Mouse (Mus musculus) midbrain, embryonic 14.5 days (tissue): ENCODE results near the gene Sergef. TPM values are rescaled to one million over a fixed set of nuclear protein-coding genes. Genes with fewer than 3 reads are reported as not detected.

ENCODE experiments used
- ATAC-seq: fragments of 200-750 bp; cut with Nextera tagmentation; 2 replicates; pipeline ENCODE4 v1.8.0; 2017; ENCODE audit warnings: moderate number of reproducible peaks, moderate library complexity; ENCODE audit not compliant: low FRiP score, low TSS enrichment
- DNase-seq: peaks from one replicate; pipeline ENCODE4 v3.0.0-alpha.2; 2015
- H3K27ac ChIP-seq: fragments of 300-500 bp; sonication (generic); replicated peaks from 2 replicates; pipeline ENCODE4 v1.5.1; 2014; ENCODE audit warnings: mild to moderate bottlenecking, low read depth, low read length, moderate library complexity
- H3K27me3 ChIP-seq: fragments of 300-500 bp; sonication (generic); 2 replicates; pipeline ENCODE4 v1.6.1; 2014; ENCODE audit warnings: low read length, control low read depth, mixed read lengths; ENCODE audit not compliant: control insufficient read depth, insufficient read depth
- H3K36me3 ChIP-seq: fragments of 300-500 bp; sonication (generic); 2 replicates; pipeline ENCODE4 v1.6.1; 2014; ENCODE audit warnings: low read length, control low read depth; ENCODE audit not compliant: control insufficient read depth, insufficient read depth
- H3K4me1 ChIP-seq: fragments of 300-500 bp; sonication (generic); 2 replicates; pipeline ENCODE4 v1.6.1; 2014; ENCODE audit warnings: mild to moderate bottlenecking, antibody characterized with exemption, low read length, control low read depth; ENCODE audit not compliant: control insufficient read depth, insufficient read depth
- H3K4me2 ChIP-seq: fragments of 300-500 bp; sonication (generic); 2 replicates; pipeline ENCODE4 v1.6.1; 2014; ENCODE audit warnings: mild to moderate bottlenecking, low read length, moderate library complexity
- H3K4me3 ChIP-seq: fragments of 300-500 bp; sonication (generic); replicated peaks from 2 replicates; pipeline ENCODE4 v1.5.1; 2014; ENCODE audit warnings: low read depth, low read length
- H3K9ac ChIP-seq: fragments of 300-500 bp; sonication (generic); replicated peaks from 2 replicates; pipeline ENCODE4 v1.6.1; 2014; ENCODE audit warnings: mild to moderate bottlenecking, low read length, moderate library complexity
- H3K9me3 ChIP-seq: fragments of 300-500 bp; sonication (generic); 2 replicates; pipeline ENCODE4 v1.6.1; 2016; ENCODE audit warnings: low read length, control low read depth, mixed read lengths; ENCODE audit not compliant: control insufficient read depth
- WGBS: fragments of 180-500 bp; shearing (Covaris S2); extraction: QIAGEN DNeasy Blood & Tissue Kit; methylation state at CpG from one replicate; pipeline ENCODE4 v1.1.7; 2014; 5-methylcytosine and 5-hydroxymethylcytosine counted together
- polyA plus RNA-seq: library from polyadenylated mRNA; unstranded; fragments of >200 nt; fragmentation: Nextera tagmentation; extraction: Ambion mirVana; gene quantifications from 2 replicates; pipeline ENCODE4 v1.2.1, GENCODE M21; 2014

Gene Sergef
- polyA plus RNA-seq, 1 experiment from 2014 or later: 31.1 TPM

DNA sequence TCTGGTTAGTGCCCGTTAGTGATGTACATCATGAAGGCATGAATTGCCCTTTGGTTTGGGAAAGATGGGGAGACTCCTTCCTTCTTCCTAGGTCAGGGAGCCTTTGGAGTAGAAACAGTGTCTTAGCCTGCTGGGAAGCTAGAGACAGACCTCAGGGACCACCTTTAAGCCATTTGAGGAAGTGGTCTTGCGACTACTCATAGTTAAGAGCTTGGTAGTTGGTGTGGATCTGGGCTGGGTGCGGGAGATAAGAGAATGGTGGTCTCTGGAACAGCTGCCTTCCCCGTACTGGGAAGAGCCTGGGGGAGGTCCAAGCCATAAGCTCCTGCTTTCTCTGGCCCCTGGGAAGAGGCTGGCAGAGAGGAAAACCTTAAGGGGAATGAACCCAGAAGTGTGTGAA is 241.0 kb downstream of the Sergef start:
- Histone ChIP-seq H3K4me2 (peak overlapping the region; percentile 75), H3K4me3 (peak overlapping the region; percentile 91), H3K27ac (no peak overlapping the region), H3K4me1 (peaks cover 43% of the 10 kb centered on the region), H3K27me3 (peaks cover 36% of the 10 kb centered on the region), H3K9ac (peak overlapping the region; percentile 34; the same call in 1 of the 2 replicates), H3K9me3 (no peaks in the 10 kb centered on the region), H3K36me3 (no peaks in the 10 kb centered on the region)
- DNase-seq (no peak), ATAC-seq (no peak)
- WGBS: 59% methylated on average over 4 of the region's 4 CpGs

DNA sequence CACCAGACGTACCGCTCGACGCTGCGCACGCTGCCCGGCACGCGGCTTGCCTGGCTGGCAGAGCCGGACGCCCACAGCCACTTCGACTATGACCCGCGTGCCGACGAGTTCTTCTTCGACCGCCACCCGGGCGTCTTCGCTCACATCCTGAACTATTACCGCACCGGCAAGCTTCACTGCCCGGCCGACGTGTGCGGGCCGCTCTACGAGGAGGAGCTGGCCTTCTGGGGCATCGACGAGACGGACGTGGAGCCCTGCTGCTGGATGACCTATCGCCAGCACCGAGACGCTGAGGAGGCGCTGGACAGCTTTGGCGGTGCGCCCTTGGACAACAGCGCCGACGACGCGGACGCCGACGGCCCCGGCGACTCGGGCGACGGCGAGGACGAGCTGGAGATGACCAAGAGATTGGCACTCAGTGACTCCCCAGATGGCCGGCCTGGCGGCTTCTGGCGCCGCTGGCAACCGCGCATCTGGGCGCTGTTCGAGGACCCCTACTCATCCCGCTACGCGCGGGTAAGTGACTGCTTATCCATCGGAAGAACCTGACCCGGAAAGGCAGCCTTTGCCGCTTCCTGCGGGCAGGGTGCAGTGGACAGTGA is 241.8 kb downstream of the Sergef start:
- Histone ChIP-seq H3K9me3 (no peaks in the 10 kb centered on the region), H3K9ac (peak overlapping the region; percentile 88), H3K4me3 (peak overlapping the region; percentile 91), H3K36me3 (no peaks in the 10 kb centered on the region), H3K4me1 (peaks cover 42% of the 10 kb centered on the region), H3K27me3 (peaks cover 36% of the 10 kb centered on the region), H3K4me2 (peak overlapping the region; percentile 75), H3K27ac (no peak overlapping the region; the same call in 1 of the 2 replicates)
- WGBS: 7% methylated on average over 70 of the region's 70 CpGs
- DNase-seq: no peak
- no peak for ATAC-seq

DNA sequence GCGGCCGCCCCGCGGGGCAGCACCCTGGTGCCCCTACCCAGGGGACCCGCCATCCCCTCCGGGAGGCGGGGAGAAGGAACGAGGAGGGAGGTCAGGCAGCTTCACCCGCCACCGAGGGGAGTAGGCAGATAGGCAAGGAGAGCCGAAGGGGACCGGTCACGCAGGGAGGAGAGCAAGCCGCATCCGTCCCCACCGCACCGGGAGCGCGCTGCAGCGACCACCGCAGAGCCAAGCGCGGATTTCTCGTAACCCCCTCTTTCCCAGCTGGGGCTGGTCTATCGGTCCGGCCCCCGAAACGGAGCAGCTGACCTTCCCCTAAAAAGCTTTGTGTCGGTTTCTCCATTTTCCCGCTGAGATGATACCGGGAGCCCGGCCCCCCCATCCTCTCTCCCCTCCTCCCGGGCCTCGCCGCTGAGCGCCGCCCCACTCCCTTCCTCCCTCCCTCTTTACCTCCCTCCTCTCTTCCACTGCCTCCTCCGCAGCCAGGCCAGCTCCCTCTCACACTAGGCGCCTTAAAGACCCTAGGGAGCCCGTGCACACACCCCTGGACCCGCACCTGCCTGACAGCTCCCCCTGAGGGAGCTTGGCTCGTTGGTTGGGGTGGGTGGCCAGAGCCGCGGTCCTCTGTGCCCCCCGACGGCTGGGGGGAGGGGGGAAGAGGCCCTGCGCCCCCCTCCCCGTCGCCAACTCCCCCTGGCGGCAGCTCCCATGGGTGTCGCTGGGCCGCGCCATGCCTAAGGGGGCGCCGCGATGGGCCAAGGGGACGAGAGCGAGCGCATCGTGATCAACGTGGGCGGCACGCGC is 242.5 kb downstream of the Sergef start:
- peak; percentile 35 for ATAC-seq
- H3K4me1 ChIP-seq: peaks cover 39% of the 10 kb centered on the region
- H3K27me3 ChIP-seq: peaks cover 36% of the 10 kb centered on the region
- DNase-seq: peak; percentile 80
- no peaks in the 10 kb centered on the region for H3K36me3 ChIP-seq
- H3K4me2 ChIP-seq: peak overlapping the region; percentile 75
- H3K9ac ChIP-seq: peak overlapping the region; percentile 88
- under 1% methylated on average over 64 of the region's 64 CpGs for WGBS
- H3K4me3 ChIP-seq: peak overlapping the region; percentile 91
- no peaks in the 10 kb centered on the region for H3K9me3 ChIP-seq
- H3K27ac ChIP-seq: peak overlapping the region; percentile 88

DNA sequence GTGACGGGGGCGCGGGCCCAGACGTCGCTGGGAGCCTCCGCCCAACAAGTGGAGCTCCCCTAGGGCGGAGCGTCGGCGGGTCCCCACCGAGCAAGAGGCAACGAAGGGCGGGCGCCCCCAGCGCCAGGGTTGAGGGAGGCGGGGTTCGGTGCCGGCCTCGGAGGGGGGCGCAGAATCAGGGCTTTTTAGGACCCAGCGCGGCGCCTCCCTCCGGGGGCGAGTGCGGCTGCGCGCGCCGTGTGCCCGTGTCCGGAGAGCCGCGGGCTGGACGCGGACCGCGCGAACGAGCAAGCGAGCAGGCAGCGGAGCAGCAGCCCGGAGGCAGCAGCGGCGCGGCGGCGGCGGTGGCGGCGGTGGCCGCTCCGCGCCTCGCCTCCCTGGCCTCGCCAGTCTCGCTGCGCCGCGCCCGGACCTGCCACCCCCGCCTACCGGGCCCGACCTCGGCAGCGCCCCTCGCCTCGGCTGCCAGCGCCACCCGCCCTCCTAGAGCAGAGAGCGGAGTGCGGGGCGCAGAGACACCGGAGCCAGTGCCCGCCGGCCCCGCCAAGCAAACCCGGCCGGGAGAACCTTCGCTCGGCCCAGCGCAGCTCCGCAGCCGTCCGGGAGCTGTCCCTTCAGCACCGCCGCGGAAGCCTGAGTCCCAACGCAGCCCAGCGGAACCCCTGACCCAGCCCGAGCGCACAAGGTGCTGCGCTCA is 243.2 kb downstream of the Sergef start, which contains the start of gene Kcnc1:
Kcnc1 (plus strand) TSS at position 267 of the 697 bp plus-strand sequence.
- H3K27me3 ChIP-seq: peaks cover 36% of the 10 kb centered on the region
- H3K4me3 ChIP-seq: peak within 1 kb of the TSS; percentile 91

DNA sequence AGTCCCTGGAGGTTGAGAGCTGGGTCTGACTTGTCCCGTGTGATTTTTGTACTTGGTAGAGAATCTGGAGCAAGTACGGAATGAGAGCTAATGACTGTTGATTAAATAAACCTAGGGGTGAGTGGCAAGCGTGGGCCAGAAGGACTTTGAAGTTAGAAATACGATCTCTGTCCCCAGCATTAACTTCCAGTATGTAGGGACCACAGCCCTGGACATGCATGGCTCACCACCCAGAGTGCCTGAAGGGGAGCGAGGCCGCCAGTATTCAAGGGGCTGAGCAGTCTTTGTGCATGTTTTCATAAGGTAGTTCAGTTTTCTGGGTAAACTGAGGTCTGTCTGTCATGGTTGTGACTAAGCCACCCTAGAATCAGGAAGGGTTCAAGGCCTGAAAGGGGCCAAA is 244.0 kb downstream of the Sergef start:
- no peak overlapping the region for H3K4me3 ChIP-seq
- H3K9ac ChIP-seq: no peak overlapping the region
- H3K4me2 ChIP-seq: peak overlapping the region; percentile 75
- WGBS: 41% methylated on average over 6 of the region's 6 CpGs
- peaks cover 36% of the 10 kb centered on the region for H3K27me3 ChIP-seq
- H3K9me3 ChIP-seq: no peaks in the 10 kb centered on the region
- no peak for ATAC-seq
- H3K4me1 ChIP-seq: peaks cover 28% of the 10 kb centered on the region
- no peak for DNase-seq
- H3K36me3 ChIP-seq: no peaks in the 10 kb centered on the region
- H3K27ac ChIP-seq: peak overlapping the region; percentile 88; the same call in 1 of the 2 replicates

More for the DNA sequence above, 243.2 kb downstream of the Sergef start, which contains the start of gene Kcnc1:
- Histone ChIP-seq H3K4me2 (peak within 1 kb of the TSS; percentile 75), H3K27ac (peak within 1 kb of the TSS; percentile 88), H3K9ac (peak within 1 kb of the TSS; percentile 88), H3K9me3 (no peaks in the 10 kb centered on the region), H3K4me1 (peaks cover 34% of the 10 kb centered on the region), H3K36me3 (no peaks in the 10 kb centered on the region)
- DNase-seq: peak; percentile 94
- ATAC-seq: peak; percentile 74
- WGBS: under 1% methylated on average over 88 of the region's 93 CpGs

DNA sequence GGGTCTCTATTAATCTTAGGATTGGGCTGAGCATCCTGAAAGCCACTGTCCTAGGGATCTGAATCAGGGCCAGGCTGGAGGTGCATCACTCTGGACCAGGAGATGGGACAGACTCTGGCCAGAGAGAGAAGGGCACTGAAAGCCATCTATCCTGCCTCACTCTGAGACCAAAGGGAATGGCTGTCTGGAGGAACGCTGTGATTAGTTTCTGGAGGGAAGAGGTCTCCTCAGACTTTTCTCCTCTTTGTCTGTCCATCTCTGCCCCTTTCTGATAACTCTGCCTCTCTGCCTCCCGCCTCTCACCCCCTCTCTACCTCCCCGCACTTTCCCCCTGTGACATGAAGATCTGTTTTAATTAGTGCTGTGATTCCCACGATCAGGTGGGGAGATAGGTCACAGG is 244.7 kb downstream of the Sergef start:
- H3K9me3 ChIP-seq: no peaks in the 10 kb centered on the region
- no peak for DNase-seq
- peaks cover 36% of the 10 kb centered on the region for H3K27me3 ChIP-seq

DNA sequence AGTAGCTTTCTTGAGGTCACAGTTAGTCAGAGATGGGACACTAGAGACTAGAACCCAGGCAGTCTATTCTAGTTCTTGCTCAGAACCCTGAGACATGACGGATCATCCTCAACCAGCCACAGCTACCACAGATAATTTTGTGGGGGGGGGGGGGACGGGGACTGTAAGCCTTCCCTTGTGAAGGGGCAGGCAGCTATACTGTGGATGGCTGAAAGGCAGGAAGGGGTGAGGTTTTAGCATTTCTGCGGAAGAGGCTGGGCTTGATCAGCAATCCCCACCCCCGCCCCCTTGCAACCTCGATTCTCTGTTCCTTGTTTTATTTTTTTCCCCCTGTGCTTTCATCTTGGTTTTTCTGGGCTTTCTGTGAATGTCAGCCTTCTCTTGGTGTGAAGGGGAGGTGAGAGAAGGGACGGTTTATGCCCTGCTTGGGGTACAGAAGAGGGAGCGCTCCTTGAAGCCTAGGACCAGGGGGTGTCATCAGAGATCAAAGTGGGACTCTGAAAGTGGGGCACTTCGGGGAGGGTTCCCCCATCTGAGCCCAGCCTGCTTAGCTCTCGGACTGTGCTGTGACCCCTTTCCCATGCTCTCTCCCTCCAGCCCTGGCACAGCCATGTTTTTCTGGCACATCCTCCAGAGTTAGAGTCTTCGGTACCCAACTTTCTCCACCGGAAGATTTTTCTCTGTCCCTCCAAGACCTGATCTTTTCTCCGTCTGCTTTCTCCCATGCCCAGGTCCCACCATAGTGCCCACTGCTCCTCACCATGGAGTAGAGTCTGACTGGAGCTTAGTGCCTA is 245.7 kb downstream of the Sergef start:
- peaks cover 34% of the 10 kb centered on the region for H3K27me3 ChIP-seq
- no peaks in the 10 kb centered on the region for H3K36me3 ChIP-seq
- DNase-seq: no peak
- no peak overlapping the region for H3K27ac ChIP-seq
- no peak overlapping the region for H3K9ac ChIP-seq
- H3K4me2 ChIP-seq: no peak overlapping the region
- WGBS: 51% methylated on average over 12 of the region's 12 CpGs
- no peak for ATAC-seq
- peaks cover 12% of the 10 kb centered on the region for H3K4me1 ChIP-seq
- no peaks in the 10 kb centered on the region for H3K9me3 ChIP-seq
- no peak overlapping the region for H3K4me3 ChIP-seq

More for the DNA sequence above, 244.7 kb downstream of the Sergef start:
- Histone ChIP-seq H3K4me1 (peaks cover 22% of the 10 kb centered on the region), H3K27ac (no peak overlapping the region), H3K4me3 (no peak overlapping the region), H3K9ac (no peak overlapping the region), H3K4me2 (no peak overlapping the region), H3K36me3 (no peaks in the 10 kb centered on the region)
- ATAC-seq: no peak
- WGBS: 61% methylated on average over 4 of the region's 4 CpGs
